Mouse (Mus musculus) adrenal gland, postnatal 14 days (tissue): ENCODE results near the gene Gpatch2. TPM values are rescaled to one million over a fixed set of nuclear protein-coding genes. Genes with fewer than 3 reads are reported as not detected.

ENCODE experiments used
- DNase-seq: peaks from one replicate; pipeline ENCODE4 v3.0.0; 2021; ENCODE audit warnings: mixed read lengths
- total RNA-seq: library from RNA; stranded (reverse); gene quantifications from 2 replicates; pipeline ENCODE4 v1.2.3, GENCODE M21; 2021

Gene Gpatch2
- total RNA-seq, 1 experiment from 2014 or later, result 23.4 TPM

GRCm38 (mm10) chr1:187307335-187307734 lies 92.0 kb downstream of the Gpatch2 start:
- no peak for DNase-seq

DNA sequence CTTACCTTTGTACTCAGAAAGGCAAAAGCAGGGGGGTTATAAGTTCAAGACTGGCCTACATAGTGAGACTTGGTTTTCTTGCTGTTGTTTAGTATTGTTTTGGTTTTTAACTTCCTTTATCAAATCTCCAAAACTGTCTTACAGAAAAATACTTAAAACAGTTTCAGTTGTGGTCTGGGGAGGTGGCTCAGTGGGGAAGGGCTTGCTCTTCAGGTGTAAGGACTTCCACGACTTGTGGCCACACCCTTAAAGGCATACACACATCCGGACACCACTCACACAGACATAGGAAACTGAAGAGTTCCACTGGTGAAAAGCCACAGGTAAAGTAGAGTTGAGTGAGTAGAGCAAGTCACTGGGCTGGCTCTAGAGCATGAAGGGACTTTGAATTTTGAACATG lies 93.2 kb downstream of the Gpatch2 start:
- no peak for DNase-seq

- DNase-seq, result no peak
These were observed 95.8 kb downstream of the Gpatch2 start for GRCm38 (mm10) chr1:187311122-187311521.

- no peak for DNase-seq
These were observed 98.0 kb downstream of the Gpatch2 start for GRCm38 (mm10) chr1:187313323-187313722.

GRCm38 (mm10) chr1:187313763-187314162 lies 98.5 kb downstream of the Gpatch2 start:
- no peak for DNase-seq

DNA sequence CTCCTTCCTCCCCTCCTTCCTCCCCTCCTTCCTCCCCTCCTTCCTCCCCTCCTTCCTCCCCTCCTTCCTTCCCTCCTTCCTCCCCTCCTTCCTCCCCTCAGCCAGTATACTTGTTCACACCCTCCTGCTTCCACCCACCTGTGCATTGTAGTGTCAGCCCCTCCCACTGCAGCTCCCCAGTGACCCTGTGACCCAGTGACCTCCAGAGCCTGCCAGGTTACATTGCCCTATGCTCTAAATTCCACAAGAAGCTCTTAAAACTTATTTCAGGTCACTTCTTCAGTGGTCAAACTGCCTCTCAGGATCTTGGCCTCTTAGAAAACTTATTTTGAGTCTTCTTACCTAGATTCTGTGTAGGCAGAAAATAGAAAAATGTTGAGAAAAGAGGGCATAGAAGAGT lies 99.2 kb downstream of the Gpatch2 start:
- DNase-seq, result no peak

GRCm38 (mm10) chr1:187315821-187316220 lies 100.5 kb downstream of the Gpatch2 start:
- no peak for DNase-seq

DNA sequence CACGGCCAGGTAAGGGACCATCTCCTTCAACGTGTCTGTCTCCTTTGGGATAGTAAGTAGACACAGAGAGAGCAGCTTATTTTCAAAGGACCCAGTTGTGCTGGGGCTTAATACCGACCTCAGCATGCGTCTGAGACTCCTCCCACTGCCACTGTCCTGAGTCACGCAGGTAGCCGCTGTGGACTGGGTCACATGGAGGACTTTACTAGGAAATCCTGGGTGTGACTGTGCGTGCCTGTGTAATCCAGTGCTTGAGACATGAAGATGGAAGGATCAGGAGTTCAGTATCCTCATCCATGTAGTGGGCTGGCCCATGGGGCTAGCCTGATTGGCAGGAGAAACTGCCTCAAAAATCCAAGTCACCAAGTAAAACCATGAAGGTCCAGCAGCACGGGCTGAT lies 101.2 kb downstream of the Gpatch2 start:
- DNase-seq, result no peak

GRCm38 (mm10) chr1:187321814-187322213 lies 106.5 kb downstream of the Gpatch2 start:
- no peak for DNase-seq

DNA sequence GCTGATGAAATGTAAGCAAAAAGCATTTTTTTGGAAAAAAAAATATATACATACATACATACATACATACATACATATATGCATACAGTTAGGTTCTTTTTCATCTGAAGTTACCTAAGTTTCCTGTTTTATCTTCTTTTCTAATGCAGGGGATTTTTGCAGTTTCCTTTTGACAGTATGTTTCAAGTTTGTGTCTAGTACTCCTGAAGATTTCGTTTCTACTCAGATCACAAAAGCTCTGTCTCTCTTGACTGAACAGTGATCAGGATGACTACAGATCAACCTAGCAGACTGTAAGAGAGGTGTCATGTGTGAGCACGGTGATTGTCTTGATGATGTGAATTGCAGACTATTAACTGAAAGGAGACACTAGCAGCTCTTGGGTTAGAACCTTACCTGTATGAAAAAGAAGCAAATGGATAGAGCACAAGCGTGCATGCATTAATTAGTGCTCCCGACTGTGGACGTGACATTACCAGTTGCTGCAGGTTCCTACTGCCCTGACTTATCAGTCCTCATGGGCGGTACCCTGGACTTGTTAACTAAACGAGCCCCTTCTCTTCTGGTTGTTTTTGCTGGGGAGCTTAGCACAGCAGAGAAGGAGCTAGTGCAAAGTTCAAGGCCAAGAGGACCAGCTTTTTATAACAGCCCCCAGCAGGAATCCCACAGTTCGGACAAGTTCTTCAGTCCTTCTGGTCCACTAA lies 107.3 kb downstream of the Gpatch2 start:
- no peak for DNase-seq

- DNase-seq, result no peak
These were observed 107.9 kb downstream of the Gpatch2 start for GRCm38 (mm10) chr1:187323209-187323589.

DNA sequence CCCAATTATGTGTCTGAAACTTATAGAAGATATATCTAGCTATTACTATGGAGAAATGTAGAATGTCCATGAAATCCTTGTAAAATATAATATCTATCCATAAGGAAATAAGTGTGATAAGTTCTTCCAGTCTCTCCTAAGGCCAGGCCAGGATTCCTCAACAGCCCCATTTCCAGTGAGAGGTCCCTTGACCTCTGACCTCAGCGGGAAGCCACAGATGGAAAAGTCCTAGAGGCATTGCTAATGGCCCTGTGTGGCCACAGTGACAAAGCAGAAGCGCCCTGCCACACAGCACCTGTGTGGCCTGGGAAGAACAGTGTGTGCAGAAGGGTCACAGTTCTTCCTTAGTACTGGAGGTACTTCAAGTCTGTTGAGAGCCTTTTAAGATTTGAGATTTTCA lies 127.2 kb downstream of the Gpatch2 start:
- DNase-seq, result no peak

- no peak for DNase-seq
These were observed 129.8 kb downstream of the Gpatch2 start for GRCm38 (mm10) chr1:187345156-187345555.

DNA sequence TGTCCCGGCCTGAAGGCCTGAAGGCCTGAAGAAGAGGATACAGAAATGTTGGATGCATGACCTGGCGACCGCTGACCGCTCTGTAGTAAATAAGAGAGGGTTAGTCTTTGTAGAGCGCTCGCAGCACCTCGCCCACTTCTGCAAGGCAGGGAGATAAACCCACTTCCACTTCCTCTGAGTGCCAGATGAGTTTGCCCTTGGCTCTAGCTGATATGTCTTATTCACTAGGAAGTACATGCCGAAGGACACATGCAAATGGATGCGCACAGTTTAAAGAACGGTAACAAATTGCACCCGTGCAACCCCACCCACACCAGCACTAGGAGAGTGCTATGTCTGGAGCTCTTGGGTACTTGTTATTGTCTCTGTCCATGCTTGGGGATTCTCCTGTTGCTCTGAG lies 131.6 kb downstream of the Gpatch2 start:
- no peak for DNase-seq

GRCm38 (mm10) chr1:187347606-187348005 lies 132.3 kb downstream of the Gpatch2 start:
- DNase-seq, result no peak

DNA sequence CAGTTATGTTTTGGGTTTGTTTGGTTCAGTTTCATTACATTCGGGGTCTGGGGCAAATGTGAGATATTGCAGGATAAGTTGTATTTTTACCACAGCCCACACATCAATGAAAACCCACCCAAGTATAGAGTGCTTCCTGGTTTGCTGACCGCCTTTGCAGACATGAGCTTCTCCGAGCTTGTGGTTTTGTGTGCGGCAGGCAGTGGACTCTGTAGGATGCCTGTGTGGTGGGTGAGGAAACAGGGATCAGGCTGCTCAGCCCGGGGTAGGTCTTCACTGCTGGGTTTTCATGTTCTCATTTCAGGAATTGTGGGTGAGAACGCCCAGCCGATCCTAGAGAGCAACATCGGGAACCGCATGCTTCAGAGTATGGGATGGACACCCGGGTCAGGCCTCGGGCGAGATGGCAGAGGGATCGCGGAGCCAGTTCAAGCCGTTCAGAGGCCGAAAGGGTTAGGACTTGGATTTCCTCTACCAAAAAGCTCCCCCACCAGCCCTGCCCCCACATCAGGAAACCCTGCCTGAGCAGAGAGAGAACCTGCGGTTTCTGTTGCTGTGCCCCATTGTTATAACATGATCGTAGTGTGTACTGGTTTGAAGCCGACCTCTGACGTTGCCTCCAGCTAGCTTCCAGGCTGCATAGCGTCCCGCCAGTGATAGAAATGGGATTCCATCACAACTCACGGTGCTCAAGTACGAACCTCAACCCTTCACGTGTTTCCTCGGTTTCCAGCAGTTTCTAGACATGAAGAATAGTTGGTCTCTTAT lies 132.9 kb downstream of the Gpatch2 start:
- DNase-seq, result no peak

- DNase-seq, result no peak
These were observed 133.6 kb downstream of the Gpatch2 start for GRCm38 (mm10) chr1:187348859-187349258.

GRCm38 (mm10) chr1:187356169-187356568 lies 140.9 kb downstream of the Gpatch2 start:
- DNase-seq, result no peak

- DNase-seq, result no peak
These were observed 141.6 kb downstream of the Gpatch2 start for GRCm38 (mm10) chr1:187356904-187357303.

DNA sequence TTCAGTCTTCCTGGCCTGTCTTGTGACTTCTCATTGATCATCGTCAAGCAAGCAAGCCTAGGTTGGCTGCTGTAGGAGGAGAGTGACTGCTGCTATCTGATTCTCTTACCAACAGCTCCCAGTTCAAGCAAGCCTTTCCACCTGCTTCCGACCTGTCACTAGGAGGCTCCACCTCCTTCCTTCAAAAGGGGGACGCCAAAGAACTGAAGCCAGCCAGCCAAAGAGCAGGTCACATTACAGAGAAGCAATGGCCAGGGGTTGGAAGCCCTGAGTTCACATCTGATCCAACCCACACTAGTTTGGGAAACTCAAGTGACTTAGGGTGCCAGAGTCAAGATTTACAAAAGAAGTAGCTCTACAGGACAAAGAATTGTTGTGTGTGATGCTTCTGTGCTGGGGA lies 144.9 kb downstream of the Gpatch2 start:
- DNase-seq, result no peak

GRCm38 (mm10) chr1:187362536-187362935 lies 147.2 kb downstream of the Gpatch2 start:
- DNase-seq, result no peak

- no peak for DNase-seq
These were observed 150.1 kb downstream of the Gpatch2 start for GRCm38 (mm10) chr1:187365424-187365823.

- DNase-seq, result no peak
These were observed 151.5 kb downstream of the Gpatch2 start for GRCm38 (mm10) chr1:187366806-187367205.

DNA sequence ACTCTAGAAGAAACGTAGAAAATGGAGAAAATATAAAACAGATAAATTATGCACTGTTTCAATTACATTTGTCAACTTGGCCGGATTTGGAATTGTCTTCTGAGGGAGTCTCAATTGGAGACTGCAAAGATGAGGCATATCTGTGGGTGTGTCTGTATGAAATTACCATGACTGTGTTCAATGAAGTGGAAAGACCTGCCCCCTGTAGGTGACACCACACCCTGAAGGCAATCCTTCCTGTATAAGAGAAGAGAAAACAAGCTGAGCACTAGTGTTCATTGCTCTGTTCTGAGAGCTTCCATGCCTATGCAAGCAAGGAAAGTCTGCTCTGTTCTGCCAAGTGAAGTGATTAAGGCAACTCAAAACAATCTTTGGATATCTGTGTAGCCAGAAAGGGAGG lies 153.7 kb downstream of the Gpatch2 start:
- no peak for DNase-seq
